Mouse (Mus musculus): ENCODE data around the gene Emc8. TPM values are rescaled to one million over a fixed set of nuclear protein-coding genes. Genes with fewer than 3 reads are reported as not detected.
A peak's percentile ranks its signal among the peaks of the same experiment; 100 is the strongest.
"Not testable (repeated sequence)": the region's sequence is repeated elsewhere in the genome, so short reads cannot be mapped to it uniquely, and the experiment has no call there.

The Emc8 gene
- polyA plus RNA-seq, 1 experiment from 2014 or later = 164 TPM

- Histone ChIP-seq H3K36me3 (ENCODE audit: control insufficient read depth, insufficient read depth) (no peaks in the 10 kb centered on the region), H3K27ac (ENCODE audit: low read length) (no peak overlapping the region), H3K4me3 (ENCODE audit: low read length) (no peak overlapping the region), H3K27me3 (ENCODE audit: control insufficient read depth, insufficient read depth, low read length) (peaks cover 11% of the 10 kb centered on the region), H3K9ac (ENCODE audit: low read length) (no peak overlapping the region), H3K4me1 (ENCODE audit: control insufficient read depth, insufficient read depth, low read length) (no peaks in the 10 kb centered on the region), H3K4me2 (ENCODE audit: low read depth, low read length) (no peak overlapping the region), H3K9me3 (replicated peaks; ENCODE audit: control insufficient read depth, low read length) (no peaks in the 10 kb centered on the region)
- no peak for ATAC-seq (replicated peaks; ENCODE audit: extremely low read depth, insufficient read depth, low FRiP score)
- WGBS = 54% methylated on average over 8 of the region's 8 CpGs
These were observed 19.4 kb upstream of the Emc8 start for GRCm38 (mm10) chr8:120687786-120688185.

- no peak overlapping the region for H3K4me2 ChIP-seq (ENCODE audit: low read depth, low read length)
- no peaks in the 10 kb centered on the region for H3K9me3 ChIP-seq (replicated peaks; ENCODE audit: control insufficient read depth, low read length)
- WGBS = 84% methylated on average over 5 of the region's 5 CpGs
- no peak overlapping the region for H3K4me3 ChIP-seq (ENCODE audit: low read length)
- H3K9ac ChIP-seq (ENCODE audit: low read length) = no peak overlapping the region
- no peaks in the 10 kb centered on the region for H3K36me3 ChIP-seq (ENCODE audit: control insufficient read depth, insufficient read depth)
- H3K27ac ChIP-seq (ENCODE audit: low read length) = no peak overlapping the region
- H3K27me3 ChIP-seq (ENCODE audit: control insufficient read depth, insufficient read depth, low read length) = peaks cover 11% of the 10 kb centered on the region
- H3K4me1 ChIP-seq (ENCODE audit: control insufficient read depth, insufficient read depth, low read length) = no peaks in the 10 kb centered on the region
- ATAC-seq (replicated peaks; ENCODE audit: extremely low read depth, insufficient read depth, low FRiP score) = no peak
These were observed 18.2 kb upstream of the Emc8 start for GRCm38 (mm10) chr8:120686576-120686975.

- 77% methylated on average over 13 of the region's 13 CpGs for WGBS
- Histone ChIP-seq H3K4me2 (ENCODE audit: low read depth, low read length) (no peak overlapping the region), H3K9me3 (replicated peaks; ENCODE audit: control insufficient read depth, low read length) (no peaks in the 10 kb centered on the region), H3K27me3 (ENCODE audit: control insufficient read depth, insufficient read depth, low read length) (peaks cover 11% of the 10 kb centered on the region), H3K4me1 (ENCODE audit: control insufficient read depth, insufficient read depth, low read length) (no peaks in the 10 kb centered on the region), H3K4me3 (ENCODE audit: low read length) (no peak overlapping the region), H3K36me3 (ENCODE audit: control insufficient read depth, insufficient read depth) (no peaks in the 10 kb centered on the region), H3K9ac (ENCODE audit: low read length) (no peak overlapping the region), H3K27ac (ENCODE audit: low read length) (no peak overlapping the region)
- ATAC-seq (replicated peaks; ENCODE audit: extremely low read depth, insufficient read depth, low FRiP score) = no peak
These were observed 17.7 kb upstream of the Emc8 start for GRCm38 (mm10) chr8:120686051-120686450.

GRCm38 (mm10) chr8:120685591-120685990, 17.2 kb upstream of the Emc8 start:
- H3K9me3 ChIP-seq (replicated peaks; ENCODE audit: control insufficient read depth, low read length) = no peaks in the 10 kb centered on the region
- peaks cover 11% of the 10 kb centered on the region for H3K27me3 ChIP-seq (ENCODE audit: control insufficient read depth, insufficient read depth, low read length)
- no peak overlapping the region for H3K4me3 ChIP-seq (ENCODE audit: low read length)
- H3K27ac ChIP-seq (ENCODE audit: low read length) = no peak overlapping the region
- 78% methylated on average over 8 of the region's 8 CpGs for WGBS
- H3K4me1 ChIP-seq (ENCODE audit: control insufficient read depth, insufficient read depth, low read length) = no peaks in the 10 kb centered on the region
- no peak overlapping the region for H3K9ac ChIP-seq (ENCODE audit: low read length)
- H3K4me2 ChIP-seq (ENCODE audit: low read depth, low read length) = no peak overlapping the region
- no peak for ATAC-seq (replicated peaks; ENCODE audit: extremely low read depth, insufficient read depth, low FRiP score)
- H3K36me3 ChIP-seq (ENCODE audit: control insufficient read depth, insufficient read depth) = no peaks in the 10 kb centered on the region

DNA sequence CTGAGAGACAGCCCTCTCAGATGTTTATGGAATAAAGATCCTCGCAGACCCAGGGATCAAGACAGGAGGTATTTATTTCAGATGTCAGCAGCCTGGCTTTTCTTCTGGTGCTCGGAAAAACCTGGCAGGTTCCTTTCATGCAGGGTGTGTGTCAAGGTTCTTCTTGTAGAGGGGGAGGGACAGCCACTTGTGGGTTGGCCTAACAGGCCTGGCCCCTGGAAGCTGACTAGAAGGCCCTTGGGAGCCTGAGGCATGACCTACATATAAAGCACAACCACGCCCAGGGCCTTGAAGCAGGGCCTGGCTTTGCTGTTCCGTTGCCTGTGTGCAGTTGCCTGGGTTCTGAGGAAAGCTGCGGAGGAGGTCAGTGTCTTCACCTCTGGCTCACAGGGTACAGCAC, 16.7 kb upstream of the Emc8 start:
- Histone ChIP-seq H3K4me1 (ENCODE audit: control insufficient read depth, insufficient read depth, low read length) (peaks cover 1% of the 10 kb centered on the region; the same call in 1 of the 2 replicates), H3K27ac (ENCODE audit: low read length) (no peak overlapping the region), H3K27me3 (ENCODE audit: control insufficient read depth, insufficient read depth, low read length) (peaks cover 11% of the 10 kb centered on the region), H3K4me3 (ENCODE audit: low read length) (no peak overlapping the region), H3K4me2 (ENCODE audit: low read depth, low read length) (no peak overlapping the region), H3K36me3 (ENCODE audit: control insufficient read depth, insufficient read depth) (no peaks in the 10 kb centered on the region), H3K9me3 (replicated peaks; ENCODE audit: control insufficient read depth, low read length) (no peaks in the 10 kb centered on the region), H3K9ac (ENCODE audit: low read length) (no peak overlapping the region)
- ATAC-seq (replicated peaks; ENCODE audit: extremely low read depth, insufficient read depth, low FRiP score) = no peak
- 60% methylated on average over 5 of the region's 5 CpGs for WGBS

- Histone ChIP-seq H3K27me3 (ENCODE audit: control insufficient read depth, insufficient read depth, low read length) (peaks cover 17% of the 10 kb centered on the region), H3K36me3 (ENCODE audit: control insufficient read depth, insufficient read depth) (no peaks in the 10 kb centered on the region), H3K9me3 (replicated peaks; ENCODE audit: control insufficient read depth, low read length) (no peaks in the 10 kb centered on the region), H3K4me2 (ENCODE audit: low read depth, low read length) (no peak overlapping the region), H3K4me1 (ENCODE audit: control insufficient read depth, insufficient read depth, low read length) (peaks cover 2% of the 10 kb centered on the region; the same call in 1 of the 2 replicates), H3K4me3 (ENCODE audit: low read length) (no peak overlapping the region), H3K27ac (ENCODE audit: low read length) (no peak overlapping the region), H3K9ac (ENCODE audit: low read length) (no peak overlapping the region)
- WGBS = 54% methylated on average over 5 of the region's 5 CpGs
- ATAC-seq (replicated peaks; ENCODE audit: extremely low read depth, insufficient read depth, low FRiP score) = no peak
These were observed 15.7 kb upstream of the Emc8 start for GRCm38 (mm10) chr8:120684082-120684481.

DNA sequence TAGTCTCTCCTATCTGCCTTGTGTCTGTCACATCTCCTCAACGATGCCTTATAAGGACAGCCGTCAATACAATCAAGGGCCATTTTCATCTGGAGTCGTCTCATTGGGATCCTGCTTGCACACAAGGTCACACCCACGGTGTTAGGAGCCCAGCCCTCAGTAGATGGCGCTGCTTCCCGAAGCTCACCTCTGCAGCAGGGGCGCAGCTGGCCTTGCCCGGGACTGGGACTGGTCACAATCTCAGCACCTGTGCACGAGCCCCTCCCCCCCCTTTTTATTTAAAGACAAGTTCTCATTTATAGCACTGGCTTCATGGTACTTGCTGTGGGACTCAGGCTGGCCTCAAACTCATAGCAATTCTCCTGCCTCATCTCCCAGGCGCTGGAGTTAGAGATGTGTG, 15.2 kb upstream of the Emc8 start:
- H3K4me2 ChIP-seq (ENCODE audit: low read depth, low read length) = no peak overlapping the region
- H3K9ac ChIP-seq (ENCODE audit: low read length) = no peak overlapping the region
- H3K4me1 ChIP-seq (ENCODE audit: control insufficient read depth, insufficient read depth, low read length) = peaks cover 2% of the 10 kb centered on the region; the same call in 1 of the 2 replicates
- 14% methylated on average over 10 of the region's 10 CpGs for WGBS
- H3K36me3 ChIP-seq (ENCODE audit: control insufficient read depth, insufficient read depth) = no peaks in the 10 kb centered on the region
- H3K4me3 ChIP-seq (ENCODE audit: low read length) = no peak overlapping the region
- no peaks in the 10 kb centered on the region for H3K9me3 ChIP-seq (replicated peaks; ENCODE audit: control insufficient read depth, low read length)
- ATAC-seq (replicated peaks; ENCODE audit: extremely low read depth, insufficient read depth, low FRiP score) = peak; percentile 61; the same call in 1 of the 2 replicates
- no peak overlapping the region for H3K27ac ChIP-seq (ENCODE audit: low read length)
- H3K27me3 ChIP-seq (ENCODE audit: control insufficient read depth, insufficient read depth, low read length) = peaks cover 13% of the 10 kb centered on the region

GRCm38 (mm10) chr8:120681113-120681512, 12.7 kb upstream of the Emc8 start:
- Histone ChIP-seq H3K4me1 (ENCODE audit: control insufficient read depth, insufficient read depth, low read length) (peaks cover 2% of the 10 kb centered on the region; the same call in 1 of the 2 replicates), H3K36me3 (ENCODE audit: control insufficient read depth, insufficient read depth) (no peaks in the 10 kb centered on the region), H3K9me3 (replicated peaks; ENCODE audit: control insufficient read depth, low read length) (no peaks in the 10 kb centered on the region), H3K27me3 (ENCODE audit: control insufficient read depth, insufficient read depth, low read length) (peaks cover 6% of the 10 kb centered on the region; the same call in 1 of the 2 replicates), H3K4me2 (ENCODE audit: low read depth, low read length) (no peak overlapping the region), H3K9ac (ENCODE audit: low read length) (no peak overlapping the region), H3K27ac (ENCODE audit: low read length) (no peak overlapping the region), H3K4me3 (ENCODE audit: low read length) (no peak overlapping the region)
- no peak for ATAC-seq (replicated peaks; ENCODE audit: extremely low read depth, insufficient read depth, low FRiP score)
- 69% methylated on average over 10 of the region's 10 CpGs for WGBS

DNA sequence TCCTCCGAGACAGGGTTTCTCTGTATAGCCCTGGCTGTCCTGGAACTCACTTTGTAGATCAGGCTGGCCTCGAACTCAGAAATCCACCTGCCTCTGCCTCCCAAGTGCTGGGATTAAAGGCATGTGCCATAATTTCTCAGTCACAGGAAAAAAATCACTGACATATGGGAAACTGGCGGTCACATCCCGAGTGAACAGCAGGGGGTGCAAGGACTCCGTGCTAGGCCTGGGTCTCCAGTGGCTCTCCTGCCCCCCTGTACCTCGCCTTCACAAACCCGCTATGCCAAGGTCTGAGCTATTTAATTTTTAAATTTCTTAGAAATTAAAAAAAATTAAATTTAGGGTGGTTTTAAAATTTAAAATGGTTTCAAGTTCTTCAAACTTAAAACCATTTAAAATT, 12.0 kb upstream of the Emc8 start:
- not testable (repeated sequence) for H3K4me3 ChIP-seq (ENCODE audit: low read length); H3K9ac ChIP-seq (ENCODE audit: low read length); H3K4me2 ChIP-seq (ENCODE audit: low read depth, low read length); H3K9me3 ChIP-seq (replicated peaks; ENCODE audit: control insufficient read depth, low read length); H3K36me3 ChIP-seq (ENCODE audit: control insufficient read depth, insufficient read depth); H3K27me3 ChIP-seq (ENCODE audit: control insufficient read depth, insufficient read depth, low read length); H3K4me1 ChIP-seq (ENCODE audit: control insufficient read depth, insufficient read depth, low read length); H3K27ac ChIP-seq (ENCODE audit: low read length); ATAC-seq (replicated peaks; ENCODE audit: extremely low read depth, insufficient read depth, low FRiP score)
- WGBS = 42% methylated on average over 6 of the region's 7 CpGs

All from heart, embryonic 16.5 days (tissue).